Mouse (Mus musculus): ENCODE data around the gene Phldb2. TPM values are rescaled to one million over a fixed set of nuclear protein-coding genes. Genes with fewer than 3 reads are reported as not detected.

Gene Phldb2
- total and polyA plus RNA-seq, 3 experiments, result 0.04 TPM; not detected in 2

GRCm38 (mm10) chr16:45756855-45757254 is 196.5 kb downstream of the Phldb2 start:
- in situ Hi-C loops (cut with MboI; ENCODE audit: low pct_ligation_motif_present, low pct_unique_long_range_greater_than_20kb, low sequenced_read_pairs), result no loop called here
- Histone ChIP-seq H3K4me1 (ENCODE audit: control insufficient read depth in 1 of 2, insufficient read depth in 2 of 2) (peaks cover 3 to 13% of the 10 kb centered on the region in 2 experiments; a peak in 2 of 4 replicates), H3K4me3 (replicated peaks in 1 of 3; ENCODE audit: low read depth in 2 of 3, low read length in 2 of 3, poor library complexity in 1 of 3) (no peak overlapping the region), H3K4me2 (ENCODE audit: insufficient read depth, low read depth, poor library complexity, severe bottlenecking) (peak overlapping the region; percentile 57; the same call in 1 of the 2 replicates), H3K9me3 (replicated peaks; ENCODE audit: low read length) (no peaks in the 10 kb centered on the region), H3K27ac (ENCODE audit: insufficient read depth, low read depth) (no peak overlapping the region), H3K79me2 (replicated peaks; ENCODE audit: control insufficient read depth, extremely low read depth, insufficient read depth, poor library complexity, severe bottlenecking) (no peaks in the 10 kb centered on the region), H3K9ac (ENCODE audit: insufficient read depth, low read depth) (peak overlapping the region; percentile 17; the same call in 1 of the 2 replicates), H3K36me3 (replicated peaks in 1 of 2; ENCODE audit: control insufficient read depth in 1 of 2, insufficient read depth in 1 of 2, low read length in 1 of 2) (no peaks in the 10 kb centered on the region), H3K27me3 (replicated peaks) (no peaks in the 10 kb centered on the region)
- TF ChIP-seq IRF4 (IDR thresholded peaks at IDR 0.05; ENCODE audit: low read depth, low read length) (0 out of 2 replicates have a peak, but pooled peaks have one; percentile 11), ETS1 (conservative IDR thresholded peaks at IDR 0.05; ENCODE audit: low read depth, low read length) (no peak), SIN3A (IDR thresholded peaks at IDR 0.05; ENCODE audit: low read length) (peak; percentile 34; the same call in 1 of the 2 replicates), CTCF (conservative IDR thresholded peaks at IDR 0.05 in 1 of 2, IDR thresholded peaks at IDR 0.05 in 1 of 2; ENCODE audit: low read depth in 2 of 2, low read length in 2 of 2) (peak; percentile 63 to 95), ZKSCAN1 (IDR thresholded peaks at IDR 0.05; ENCODE audit: borderline replicate concordance, low read depth, low read length) (no peak), SMC3 (IDR thresholded peaks at IDR 0.05; ENCODE audit: low read depth, low read length) (peak; percentile 88), RAD21 (IDR thresholded peaks at IDR 0.05; ENCODE audit: low read depth, low read length) (peak; percentile 95), ZC3H11A (IDR thresholded peaks at IDR 0.05; ENCODE audit: low read depth, low read length) (peak; percentile 53; the same call in 1 of the 2 replicates)
- peak; percentile 90 for DNase-seq (ENCODE audit: extremely low read depth)
- dilution Hi-C loops (cut with MboI; ENCODE audit: extremely low pct_ligation_motif_present, extremely low pct_unique_long_range_greater_than_20kb, low sequenced_read_pairs), result no loop called here

- TF ChIP-seq MEF2A (IDR thresholded peaks at IDR 0.05; ENCODE audit: borderline replicate concordance, low read depth, low read length) (no peak), SIN3A (IDR thresholded peaks at IDR 0.05; ENCODE audit: low read length) (no peak), KAT2A (IDR thresholded peaks at IDR 0.05; ENCODE audit: insufficient replicate concordance, low read length) (no peak), JUN (IDR thresholded peaks at IDR 0.05; ENCODE audit: insufficient read depth, low read depth, low read length) (no peak), SMC3 (IDR thresholded peaks at IDR 0.05; ENCODE audit: low read depth, low read length) (no peak), MYC (IDR thresholded peaks at IDR 0.05; ENCODE audit: low read depth, low read length) (no peak), RAD21 (IDR thresholded peaks at IDR 0.05; ENCODE audit: low read depth, low read length) (no peak), ETS1 (conservative IDR thresholded peaks at IDR 0.05; ENCODE audit: low read depth, low read length) (no peak), PAX5 (IDR thresholded peaks at IDR 0.05; ENCODE audit: low read length) (no peak), GABPA (IDR thresholded peaks at IDR 0.05; ENCODE audit: insufficient replicate concordance, low read depth, low read length) (no peak), E2F4 (IDR thresholded peaks at IDR 0.05; ENCODE audit: insufficient replicate concordance, low read depth, low read length) (no peak), ELF1 (IDR thresholded peaks at IDR 0.05; ENCODE audit: low read depth, low read length) (no peak), NELFE (IDR thresholded peaks at IDR 0.05; ENCODE audit: low read depth, low read length) (no peak), ZMIZ1 (IDR thresholded peaks at IDR 0.05; ENCODE audit: low read depth, low read length) (no peak), USF1 (IDR thresholded peaks at IDR 0.05; ENCODE audit: low read depth, low read length) (no peak), IRF4 (IDR thresholded peaks at IDR 0.05; ENCODE audit: low read depth, low read length) (no peak)
- Histone ChIP-seq H3K4me3 (replicated peaks in 1 of 3; ENCODE audit: low read depth in 2 of 3, low read length in 2 of 3, poor library complexity in 1 of 3) (no peak overlapping the region), H3K27me3 (replicated peaks) (no peaks in the 10 kb centered on the region), H3K9ac (ENCODE audit: insufficient read depth, low read depth) (no peak overlapping the region), H3K27ac (ENCODE audit: insufficient read depth, low read depth) (no peak overlapping the region), H3K9me3 (replicated peaks; ENCODE audit: low read length) (no peaks in the 10 kb centered on the region), H3K4me2 (ENCODE audit: insufficient read depth, low read depth, poor library complexity, severe bottlenecking) (peak overlapping the region; percentile 79), H3K4me1 (ENCODE audit: control insufficient read depth in 1 of 2, insufficient read depth in 2 of 2) (peaks cover 2 to 35% of the 10 kb centered on the region in 2 experiments; a peak in 3 of 4 replicates), H3K36me3 (replicated peaks in 1 of 2; ENCODE audit: control insufficient read depth in 1 of 2, insufficient read depth in 1 of 2, low read length in 1 of 2) (peaks cover 2 to 11% of the 10 kb centered on the region in 2 experiments), H3K79me2 (replicated peaks; ENCODE audit: control insufficient read depth, extremely low read depth, insufficient read depth, poor library complexity, severe bottlenecking) (peaks cover 17% of the 10 kb centered on the region)
- peak; percentile 18 for DNase-seq (ENCODE audit: extremely low read depth)
- dilution Hi-C loops (cut with MboI; ENCODE audit: extremely low pct_ligation_motif_present, extremely low pct_unique_long_range_greater_than_20kb, low sequenced_read_pairs) (no loop called here), in situ Hi-C loops (cut with MboI; ENCODE audit: low pct_ligation_motif_present, low pct_unique_long_range_greater_than_20kb, low sequenced_read_pairs) (no loop called here)
These were observed 209.7 kb downstream of the Phldb2 start for GRCm38 (mm10) chr16:45743591-45744144.
